Mouse (Mus musculus): ENCODE results near the gene Ugt1a10.
"Not testable (repeated sequence)": the region's sequence is repeated elsewhere in the genome, so short reads cannot be mapped to it uniquely, and the experiment has no call there.

DNA sequence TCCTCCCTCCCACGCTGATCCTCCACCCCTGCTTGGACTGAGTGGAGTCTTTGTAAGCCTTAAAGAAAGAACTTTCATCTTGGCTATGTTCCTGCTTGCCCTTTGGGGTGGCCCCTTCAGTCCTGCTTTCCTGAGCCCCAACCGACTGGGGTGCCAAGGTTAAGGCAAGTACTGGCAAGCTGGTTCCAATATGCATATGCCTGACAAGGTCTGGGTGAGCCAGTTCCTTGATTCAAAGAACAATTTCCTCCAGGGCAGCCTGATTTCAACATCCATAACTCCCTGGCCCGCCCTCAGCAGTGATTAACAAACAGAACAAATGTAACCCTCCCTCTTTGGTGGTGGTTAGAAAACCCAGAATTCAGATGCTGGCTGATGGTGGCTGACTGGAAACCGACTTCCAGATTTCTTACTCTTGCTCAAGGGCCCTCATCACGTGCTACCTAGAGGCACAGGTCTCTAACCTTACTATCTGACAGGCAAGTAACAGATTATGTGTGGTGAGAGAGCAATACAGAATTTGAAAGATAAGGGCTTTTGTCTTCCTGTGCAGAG is 79.3 kb downstream of the Ugt1a10 start, which contains the start of gene Ugt1a6a:
- not testable (repeated sequence) for TF ChIP-seq CTCF (IDR thresholded peaks at IDR 0.05; ENCODE audit: borderline replicate concordance, control insufficient read depth, extremely low read depth, insufficient read depth, low read length, poor library complexity); POLR2A (IDR thresholded peaks at IDR 0.05; ENCODE audit: control insufficient read depth, extremely low read depth, insufficient read depth, low read length, poor library complexity)
